Mouse (Mus musculus) cerebellum, postnatal 36 days (tissue): ENCODE measurements around the gene Mpped2.

ENCODE experiments used
- DNase-seq, 2 experiments: peaks; one replicate each; pipeline ENCODE4 v3.0.0; 2021 to 2022; ENCODE audit warnings: mixed read lengths in 2 of 2

The Mpped2 gene

GRCm38 (mm10) chr2:106705664-106706063 is 12.6 kb downstream of the Mpped2 start:
- no peak for DNase-seq

GRCm38 (mm10) chr2:106707136-106707535 is 14.1 kb downstream of the Mpped2 start:
- DNase-seq = no peak

DNA sequence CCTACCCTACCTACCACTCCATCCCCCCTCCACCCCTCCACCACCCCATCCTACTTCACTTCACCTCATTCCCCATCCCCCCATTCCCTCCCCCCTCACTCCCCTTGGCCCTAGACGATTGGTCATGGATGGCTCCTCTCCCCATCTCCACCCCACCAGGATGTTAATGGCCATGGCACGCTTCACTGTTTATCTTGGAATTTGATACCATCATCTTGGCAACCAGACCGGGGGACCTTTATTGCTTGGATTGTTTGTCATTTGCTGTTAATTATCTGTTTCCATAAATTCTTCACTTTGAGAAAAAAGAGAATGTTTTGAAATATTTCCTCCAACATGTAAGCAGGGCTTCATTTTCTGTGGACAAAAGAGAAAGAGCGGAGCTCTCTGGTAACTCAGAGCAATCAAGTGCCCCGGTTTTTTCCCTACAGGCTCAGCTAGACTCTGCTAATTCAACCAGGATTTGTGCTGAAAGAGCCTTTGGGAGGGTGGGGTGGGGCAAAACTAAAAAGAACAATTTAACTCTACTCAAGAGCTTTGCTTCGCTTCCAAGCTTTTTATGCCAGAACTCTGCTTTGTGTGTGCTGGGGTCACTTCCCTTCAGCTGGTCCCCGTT is 17.9 kb downstream of the Mpped2 start:
- no peak for DNase-seq

DNA sequence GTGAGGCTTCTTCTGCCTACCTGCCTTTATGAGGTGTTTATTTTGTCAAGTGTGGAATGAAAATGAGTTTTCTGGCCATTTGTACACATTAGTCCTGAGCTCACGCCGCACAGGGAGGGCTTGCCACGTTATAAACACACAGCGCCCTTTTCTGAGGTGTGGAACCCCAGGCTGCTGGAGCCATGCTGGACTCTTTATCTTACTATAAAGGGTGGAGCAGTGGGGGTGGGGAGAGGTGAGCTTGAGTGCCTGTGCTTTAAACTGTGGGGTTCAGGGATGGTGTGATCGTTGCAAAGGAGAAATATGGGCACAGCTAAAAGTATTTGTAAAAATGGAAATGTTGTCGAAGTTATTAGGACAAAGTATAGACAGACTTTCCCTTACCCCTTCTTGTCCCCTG is 18.4 kb downstream of the Mpped2 start:
- no peak for DNase-seq

DNA sequence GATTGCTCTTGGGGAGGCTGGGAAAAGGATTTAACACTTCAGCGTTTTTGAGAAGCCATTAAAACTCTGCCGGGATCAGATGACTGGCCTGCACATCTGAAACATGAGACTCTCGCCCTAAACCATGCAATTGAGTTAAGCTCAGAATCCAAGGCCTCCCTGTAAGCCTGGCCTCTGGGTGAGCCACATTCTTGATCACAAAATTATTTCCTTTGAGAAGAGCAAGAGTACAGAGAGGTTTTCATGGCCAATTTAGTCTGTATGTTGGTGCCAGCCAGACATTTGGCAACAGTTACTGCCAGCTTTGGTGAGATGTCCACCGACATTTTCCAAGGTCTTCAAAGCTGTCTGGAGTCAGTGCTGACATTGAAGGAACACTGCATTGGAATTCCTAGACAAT is 20.1 kb downstream of the Mpped2 start:
- DNase-seq = peak; percentile 19 to 38

DNA sequence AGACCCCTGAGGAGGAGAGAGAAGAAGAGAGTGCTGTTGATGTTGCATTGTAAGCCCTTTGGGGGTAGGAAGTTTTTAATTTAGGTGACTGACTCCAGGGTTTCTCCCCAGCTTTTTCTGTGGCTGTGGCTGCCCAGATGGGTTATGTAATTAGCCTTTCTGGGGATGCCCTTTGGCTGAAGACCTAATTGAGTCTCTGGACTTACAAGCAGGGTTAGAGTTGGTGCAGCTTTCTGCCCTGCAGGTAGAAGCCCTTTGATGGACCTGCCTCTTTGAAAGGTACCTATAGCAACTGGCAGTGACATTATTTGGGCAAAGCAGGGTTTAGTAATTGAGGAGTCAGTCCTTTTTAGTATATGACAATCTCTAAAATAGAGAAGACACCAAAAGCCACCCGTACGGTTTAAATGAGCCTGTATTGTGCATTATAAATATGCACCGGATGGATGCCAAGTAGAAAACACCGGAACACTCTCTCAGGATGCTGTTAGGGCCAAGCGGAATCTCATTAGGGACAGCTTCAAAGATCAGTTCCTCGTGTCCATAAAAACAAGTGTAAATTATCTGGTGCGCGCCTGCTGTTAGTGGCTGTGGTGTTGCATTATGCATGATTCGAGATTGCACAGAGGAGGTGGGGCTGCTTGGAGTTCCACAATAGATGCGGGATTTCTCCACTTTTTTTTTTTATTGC is 22.8 kb downstream of the Mpped2 start:
- DNase-seq = no peak

DNA sequence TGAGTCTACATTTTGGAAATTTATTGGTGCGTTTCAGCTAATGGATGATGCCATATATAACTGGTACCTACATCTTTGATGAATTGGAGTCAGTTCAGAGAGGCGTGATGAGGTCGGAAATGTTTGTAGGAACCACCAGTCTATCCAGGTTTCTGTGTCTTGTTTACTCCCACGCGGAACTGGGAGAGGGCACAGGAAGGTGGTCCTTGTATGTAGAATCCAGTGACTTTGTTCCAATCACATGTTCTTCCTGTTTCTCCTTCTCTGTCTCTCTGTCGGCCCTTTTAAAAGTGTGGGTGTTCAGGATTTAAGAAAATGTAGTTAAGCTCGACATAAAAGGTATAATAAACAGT is 23.3 kb downstream of the Mpped2 start:
- no peak for DNase-seq

- DNase-seq = no peak
Measured at GRCm38 (mm10) chr2:106718888-106719287, 25.8 kb downstream of the Mpped2 start.

DNA sequence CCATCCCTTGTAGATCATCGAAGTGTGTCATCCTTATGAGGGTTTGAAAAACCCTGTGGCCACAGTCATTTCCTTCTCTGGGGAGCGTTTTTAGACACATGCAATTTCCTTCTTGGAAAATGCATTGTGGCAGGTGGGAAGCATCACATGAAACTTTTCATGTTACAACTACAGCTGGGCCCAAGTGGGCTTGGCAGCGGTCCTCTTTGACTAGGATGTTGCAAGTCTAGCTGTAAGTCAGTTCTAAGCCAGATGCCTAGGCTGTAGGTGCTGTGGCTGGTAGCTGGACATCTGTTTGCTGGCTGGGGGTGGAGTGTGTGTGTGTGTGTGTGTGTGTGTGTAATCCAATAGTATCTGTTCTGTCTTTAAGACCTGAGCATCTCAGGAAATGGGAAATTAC is 26.4 kb downstream of the Mpped2 start:
- no peak for DNase-seq

DNA sequence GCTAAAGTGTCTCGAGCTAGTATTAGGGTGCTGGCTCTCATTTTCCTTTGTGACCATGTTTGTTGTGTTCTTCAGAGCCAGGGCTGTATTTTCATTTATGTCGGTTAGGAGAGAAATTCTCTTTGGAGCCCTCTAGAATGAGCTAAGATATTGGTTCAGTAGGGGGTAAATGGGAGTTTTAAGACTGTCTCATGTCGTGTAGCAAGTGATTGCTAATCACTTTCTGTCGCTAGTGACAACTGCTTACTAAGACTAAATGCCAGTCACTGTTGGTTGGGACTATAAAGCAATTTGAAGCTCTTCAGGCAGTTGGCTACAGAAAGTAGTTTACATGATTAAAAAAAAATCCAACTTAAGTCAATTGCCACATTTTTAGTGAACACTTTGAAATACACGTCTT is 27.6 kb downstream of the Mpped2 start:
- no peak for DNase-seq

DNA sequence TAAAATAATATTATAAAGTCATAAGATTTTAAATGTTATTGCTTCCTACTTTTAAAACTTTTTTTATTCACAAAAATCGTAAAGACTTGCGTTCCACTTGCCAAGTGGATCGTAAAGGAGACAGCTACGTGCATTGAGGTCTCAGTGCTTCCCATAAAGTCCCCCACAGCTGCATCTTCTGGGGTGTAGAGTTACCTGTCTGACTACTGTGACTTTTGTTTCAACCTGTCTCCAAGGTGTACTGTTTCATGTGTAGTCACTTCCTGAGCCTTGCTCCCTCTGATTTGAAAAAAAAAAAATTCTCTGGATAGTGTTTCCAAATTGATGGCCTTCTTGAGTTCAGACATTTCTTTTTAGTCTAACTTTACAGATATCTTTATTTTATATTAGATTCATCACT is 29.0 kb downstream of the Mpped2 start:
- DNase-seq = no peak

- no peak for DNase-seq
Measured at GRCm38 (mm10) chr2:106729951-106730564, 37.0 kb downstream of the Mpped2 start.

- DNase-seq = no peak
Measured at GRCm38 (mm10) chr2:106730608-106731007, 37.5 kb downstream of the Mpped2 start.

DNA sequence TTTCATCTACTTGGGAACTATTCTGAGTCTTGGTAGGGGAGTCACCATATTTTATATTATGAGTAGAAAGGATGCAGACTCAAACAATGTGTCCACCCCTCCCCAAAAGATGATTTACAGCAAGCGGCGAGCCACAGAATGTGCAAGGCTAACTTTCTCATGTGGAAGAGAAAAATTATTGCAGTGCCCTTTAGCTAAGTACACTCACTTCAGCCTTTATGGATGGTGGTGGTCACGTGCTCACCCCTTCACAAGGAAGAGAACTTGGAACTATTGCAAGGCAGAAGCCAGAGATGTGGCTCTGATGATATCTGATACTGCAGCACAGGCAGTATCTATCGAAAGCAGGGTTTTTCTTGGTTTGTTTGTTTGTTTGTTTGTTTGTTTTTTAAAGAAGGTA is 38.4 kb downstream of the Mpped2 start:
- no peak for DNase-seq

DNA sequence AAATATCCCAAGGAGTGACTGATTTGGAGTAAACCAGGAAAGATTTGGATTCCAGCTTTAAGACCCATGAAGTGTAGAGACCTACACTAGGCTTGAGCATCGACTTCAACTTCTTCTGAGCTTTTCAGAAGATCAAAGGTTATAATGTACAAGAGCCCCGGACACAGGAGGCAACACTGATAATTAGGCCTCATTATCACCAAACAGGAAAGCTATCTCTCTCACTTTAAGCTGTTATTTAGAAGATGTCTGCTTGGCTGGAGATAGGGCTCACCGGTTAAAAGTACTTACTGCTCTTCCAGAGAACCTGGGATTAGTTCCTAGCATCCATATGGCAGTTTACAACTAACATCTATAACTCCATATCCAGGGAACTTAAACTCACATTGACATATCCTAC is 39.1 kb downstream of the Mpped2 start:
- DNase-seq = no peak

- no peak for DNase-seq
Measured at GRCm38 (mm10) chr2:106733396-106733795, 40.3 kb downstream of the Mpped2 start.

DNA sequence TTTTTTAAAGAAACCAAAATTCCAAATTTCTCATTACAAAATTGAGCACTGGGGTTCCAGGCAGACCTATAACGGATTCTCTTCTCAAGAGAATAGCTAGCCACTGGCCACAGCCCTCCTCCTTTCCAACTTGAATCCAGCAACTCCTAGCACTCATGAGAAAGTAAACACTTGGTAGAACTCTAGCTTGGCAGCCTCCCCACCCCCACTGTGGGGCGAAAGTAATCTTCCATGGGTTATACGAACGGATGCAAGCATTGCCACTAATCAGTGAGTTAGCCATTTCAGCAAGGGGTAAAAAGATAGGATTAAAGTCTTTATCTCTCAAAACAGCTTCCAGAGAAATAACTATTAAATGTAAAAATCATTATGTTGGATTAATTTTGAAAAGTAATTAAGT is 40.9 kb downstream of the Mpped2 start:
- DNase-seq = no peak

DNA sequence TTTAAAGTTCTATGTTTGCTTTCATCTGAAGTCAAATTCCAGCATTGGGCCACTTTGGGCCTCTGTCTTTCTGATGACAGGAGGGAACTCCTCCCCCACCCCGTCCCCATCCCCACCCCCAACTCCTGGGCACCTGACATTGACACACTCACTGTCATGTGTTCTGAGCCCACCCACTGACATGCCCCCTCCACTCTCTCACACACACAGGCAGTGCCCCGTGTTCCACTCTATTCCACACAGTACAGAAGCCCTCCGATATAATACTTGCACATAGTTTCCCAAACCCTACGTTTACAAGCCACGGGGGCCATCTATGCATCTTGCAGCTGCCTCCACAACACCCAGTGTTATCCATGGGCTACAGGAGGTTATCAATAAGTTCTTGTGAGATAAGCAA is 42.1 kb downstream of the Mpped2 start:
- DNase-seq = no peak

DNA sequence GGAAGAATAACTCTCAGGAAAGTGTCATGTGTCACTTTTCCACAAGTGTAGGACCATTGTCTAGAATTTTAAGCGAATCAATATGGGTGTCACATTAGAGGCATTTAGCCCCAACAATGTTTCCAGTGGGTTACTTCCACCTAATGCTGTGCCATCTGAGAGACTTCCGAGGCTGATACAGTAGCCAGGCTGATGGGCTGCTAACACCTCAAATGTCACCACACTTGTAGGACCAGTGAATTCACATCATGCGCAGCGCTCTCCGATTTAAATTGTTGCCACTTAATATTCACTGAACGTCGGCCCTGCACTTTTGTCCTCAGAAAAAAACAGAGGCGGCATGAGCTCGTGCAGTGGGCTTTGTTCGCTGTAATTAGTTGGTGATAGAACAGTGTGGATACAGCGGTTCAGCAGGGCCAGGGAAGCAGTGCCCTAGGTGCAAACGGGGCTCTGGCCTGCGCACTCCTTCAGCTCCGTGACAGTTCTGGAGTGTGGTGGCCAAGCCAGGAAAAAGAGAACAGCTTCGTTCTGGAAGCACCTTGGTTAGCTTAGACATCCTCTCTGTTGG is 42.8 kb downstream of the Mpped2 start:
- DNase-seq = no peak

GRCm38 (mm10) chr2:106738951-106739350 is 45.9 kb downstream of the Mpped2 start:
- no peak for DNase-seq

GRCm38 (mm10) chr2:106744086-106744485 is 51.0 kb downstream of the Mpped2 start:
- no peak for DNase-seq

DNA sequence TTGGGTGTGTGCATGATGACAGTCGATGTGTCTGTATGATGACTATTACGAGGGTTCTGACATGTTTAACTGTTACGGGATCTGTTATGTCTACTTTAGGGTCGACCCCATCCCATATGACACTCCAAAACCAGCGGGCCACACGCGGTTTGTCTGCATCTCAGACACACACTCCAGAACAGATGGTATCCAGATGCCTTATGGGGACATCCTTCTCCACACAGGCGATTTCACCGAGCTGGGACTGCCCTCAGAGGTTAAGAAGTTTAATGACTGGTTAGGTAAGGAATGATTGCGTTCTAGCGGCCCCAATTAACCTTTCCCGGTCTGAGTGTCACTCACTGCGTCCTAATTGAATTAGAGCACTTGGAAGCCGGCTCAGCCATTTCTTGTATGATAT is 51.5 kb downstream of the Mpped2 start:
- no peak for DNase-seq

GRCm38 (mm10) chr2:106745364-106745763 is 52.3 kb downstream of the Mpped2 start:
- no peak for DNase-seq

GRCm38 (mm10) chr2:106746211-106746610 is 53.1 kb downstream of the Mpped2 start:
- DNase-seq = peak in 1 of 2 experiments; percentile 12
